ENCODE assay signal across 20 mouse cellular contexts in genomic region chr1:40021617-40022016, GRCm38 (mm10).
A peak's percentile ranks its signal among the peaks of the same experiment; 100 is the strongest.
DNase-seq lines count a peak whose midpoint lies in the region; ATAC-seq lines count a peak whose summit lies in the region.
"Had no signal": no experiment of that assay in that cellular context is flagged by ENCODE, and none has a peak within 500 bp of the region (broad histone marks: within the 10 kb centered on the region; RNA-seq: fewer than 3 reads in every experiment).

No protein-coding gene starts in this region.

- peak; percentile 71 for ATAC-seq in frontal cortex, adult (ENCODE audit: low TSS enrichment)
- ATAC-seq: forebrain, embryonic 13.5 days; forebrain, embryonic 15.5 days; forebrain, postnatal 0 days; Patski had no signal

- no peak for DNase-seq in frontal cortex, postnatal 10 days (ENCODE audit: low spot score in 2 of 2)
- peak; percentile 45 for DNase-seq in right cerebral cortex, adult 18-20 months
- no peak for DNase-seq in right cerebral cortex, postnatal 10 days (ENCODE audit: low spot score in 2 of 2)
- DNase-seq in layer of hippocampus, adult 9-10 months (ENCODE audit: low spot score) = no peak
- DNase-seq: adrenal gland, adult 8-10 months; adrenal gland, postnatal 14 days; adrenal gland, postnatal 36 days; B cell, adult 2 months; cerebellum, adult 11 months; cerebellum, adult 18-20 months; cerebellum, adult 8-10 months; cerebellum, adult 9-11 months; cerebellum, postnatal 14 days; cerebellum, postnatal 36 days; embryo, embryonic 11 days; forebrain, postnatal 0 days had no signal
